Mouse (Mus musculus): ENCODE data around the gene Fkbp2.

The Fkbp2 gene

DNA sequence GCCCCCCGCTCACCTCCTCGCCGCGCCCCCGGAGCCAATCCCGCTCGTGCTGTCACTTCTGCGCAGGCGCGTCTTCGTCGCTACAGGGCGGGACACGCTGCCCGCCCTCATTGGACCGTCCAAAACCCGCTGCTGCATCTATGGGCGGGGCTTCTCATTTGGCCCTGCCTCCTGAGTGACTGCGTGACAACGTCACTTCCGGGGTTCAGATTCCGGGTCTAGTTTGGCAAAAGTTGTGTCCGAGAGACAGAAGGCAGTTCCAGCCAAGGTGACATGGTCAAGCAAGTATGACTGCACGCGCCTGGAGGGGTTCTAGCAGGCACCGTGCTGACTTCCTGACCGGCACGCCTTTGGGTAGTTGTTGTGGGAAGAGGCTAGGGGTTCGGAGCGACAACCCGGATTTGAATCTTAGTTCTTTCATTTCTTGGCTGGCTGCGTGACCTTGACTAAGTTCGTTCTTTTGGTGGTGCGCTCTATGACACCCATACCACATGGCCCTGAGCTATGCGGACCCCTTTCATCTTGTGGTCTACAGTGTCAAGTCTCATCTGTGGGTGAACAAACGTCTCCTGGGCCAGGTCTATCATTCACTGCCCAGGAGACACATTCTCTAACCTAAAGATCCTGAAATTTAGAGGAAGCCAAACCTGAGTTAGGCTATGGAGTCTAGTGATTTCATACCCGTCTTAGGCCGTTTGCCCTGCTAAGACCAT is at the start of gene Fkbp2:
Gene Fkbp2, minus strand, starts transcription at position 121 of the 713 bp plus-strand sequence.
- DNase-seq (ENCODE audit: low read depth, low spot score), result peak; percentile 99

DNA sequence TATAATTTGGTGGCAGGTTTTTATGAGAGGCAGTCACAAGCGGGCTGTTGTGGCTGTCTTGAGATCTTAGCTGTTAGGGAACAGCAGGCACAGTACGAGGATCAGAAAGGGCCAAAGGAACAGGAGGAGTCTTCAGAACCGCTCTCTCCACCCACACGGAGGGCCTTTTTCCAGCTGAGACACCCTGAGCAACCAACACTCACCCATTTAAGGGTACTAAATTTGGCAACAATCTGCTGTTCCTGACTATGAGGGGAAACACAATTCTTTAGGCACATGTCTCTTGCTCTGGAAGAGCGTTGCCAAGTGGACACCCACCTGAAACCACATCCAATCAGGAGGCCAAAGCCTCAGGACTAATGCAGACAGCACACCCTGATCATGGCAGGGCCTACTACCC is 49.2 kb upstream of the Fkbp2 start:
- no peak for DNase-seq (ENCODE audit: low read depth, low spot score)

DNA sequence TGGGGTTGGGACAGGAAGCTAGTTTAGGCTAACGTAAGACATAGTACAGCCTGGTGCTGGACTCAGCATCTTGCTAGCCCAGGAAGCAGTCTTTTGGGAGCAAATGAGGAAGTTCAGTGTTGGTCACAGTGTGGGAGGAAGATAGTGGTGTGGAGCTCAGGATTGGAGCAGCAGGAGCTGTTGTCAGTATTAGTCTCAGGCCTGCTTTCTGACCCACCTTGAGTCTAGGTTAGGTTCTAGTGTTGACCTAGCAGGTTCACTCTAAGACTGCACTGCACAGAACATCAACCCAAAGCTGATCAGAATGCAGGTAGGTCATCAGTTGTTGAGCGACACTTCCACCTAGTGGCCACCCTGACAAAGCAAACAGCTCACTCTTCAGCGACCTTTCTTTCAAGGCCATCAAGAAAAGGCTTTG is 39.9 kb upstream of the Fkbp2 start:
- DNase-seq (ENCODE audit: low read depth, low spot score), result peak; percentile 23

DNA sequence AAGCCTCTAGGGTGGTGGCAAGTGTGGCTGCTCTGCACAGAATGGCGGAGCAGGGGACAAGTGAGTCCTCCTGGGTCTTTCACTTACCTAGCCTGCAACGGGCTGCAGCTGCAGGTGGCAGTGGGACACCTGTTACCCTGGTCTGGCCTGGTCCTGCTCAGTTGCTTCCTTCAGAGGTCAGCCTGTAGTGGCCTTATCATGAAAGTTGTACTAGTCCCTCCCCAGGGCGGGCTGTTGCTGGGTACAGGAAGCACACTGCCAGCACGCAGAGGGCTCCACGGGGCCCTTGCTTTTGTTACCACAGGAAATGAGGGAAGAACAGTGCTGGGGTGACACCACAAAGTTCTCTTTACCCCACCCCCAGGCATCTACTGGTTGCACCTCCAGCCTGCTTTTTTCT is 38.9 kb upstream of the Fkbp2 start, which contains the start of gene Fermt3:
Gene Fermt3, minus strand, starts transcription at position 279 of the 400 bp plus-strand sequence.
- no peak for DNase-seq (ENCODE audit: low read depth, low spot score)

DNA sequence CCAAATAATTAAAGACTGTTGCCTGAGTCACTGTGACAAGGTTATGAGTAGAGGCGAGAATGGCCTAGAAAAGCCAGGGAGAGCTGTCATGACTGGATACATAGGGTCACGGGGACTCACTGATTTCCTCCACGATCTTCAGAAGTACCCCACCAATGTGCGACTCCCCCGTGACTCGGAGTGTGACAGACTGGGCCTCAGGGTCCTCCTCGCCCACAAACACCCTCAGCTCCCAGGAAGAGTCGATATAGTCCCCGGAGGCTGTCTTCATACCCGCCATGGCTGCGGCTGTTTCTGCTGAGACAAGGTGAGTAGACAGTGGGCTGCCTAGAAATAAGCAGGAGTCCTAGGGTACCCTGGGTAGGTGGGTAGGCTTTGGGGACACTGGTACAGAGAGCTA is 38.2 kb upstream of the Fkbp2 start:
- no peak for DNase-seq (ENCODE audit: low read depth, low spot score)

DNA sequence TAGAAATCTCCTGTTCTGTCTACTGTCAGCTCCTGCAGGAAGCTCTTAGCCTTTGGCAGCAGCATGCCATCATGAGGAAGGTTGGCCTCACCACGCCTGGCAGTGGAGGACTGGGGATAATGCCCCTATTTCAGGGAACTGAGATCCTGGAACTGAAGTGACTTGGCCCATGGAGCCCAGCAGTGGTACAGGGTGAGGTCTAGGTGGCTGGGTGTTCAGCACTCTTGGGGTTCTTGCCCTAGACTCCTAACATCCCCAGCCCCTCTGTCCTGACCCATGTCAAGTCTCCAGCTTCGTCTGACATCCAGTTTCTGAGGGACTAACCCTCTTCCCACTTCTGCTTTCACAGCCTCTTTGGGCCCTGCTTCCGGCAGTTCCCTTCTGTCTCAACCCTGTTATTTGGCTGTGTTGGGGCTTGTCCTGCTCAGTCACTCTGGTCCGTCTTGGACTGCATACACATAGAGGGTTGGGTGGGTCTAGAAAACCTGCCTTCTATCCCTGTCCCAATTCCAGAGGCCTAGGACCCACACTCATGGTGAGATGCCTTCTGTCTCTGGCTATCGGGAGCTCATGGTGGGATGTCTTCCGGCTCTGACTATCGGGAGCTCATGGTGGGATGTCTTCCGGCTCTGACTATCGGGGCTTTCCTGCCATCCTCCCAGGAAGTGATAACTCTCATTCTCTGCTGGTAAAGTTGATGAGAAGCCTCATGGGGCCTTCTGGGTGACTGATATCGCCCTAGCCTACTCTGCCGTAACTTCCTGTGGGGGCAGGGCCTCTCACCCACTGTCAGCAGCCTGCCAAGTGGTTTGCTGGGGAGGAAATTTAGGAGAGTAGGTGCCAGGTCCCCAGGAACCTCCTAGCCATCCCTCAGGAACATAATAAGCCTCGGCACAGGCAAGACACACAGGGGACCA is 37.5 kb upstream of the Fkbp2 start:
- DNase-seq (ENCODE audit: low read depth, low spot score), result no peak

DNA sequence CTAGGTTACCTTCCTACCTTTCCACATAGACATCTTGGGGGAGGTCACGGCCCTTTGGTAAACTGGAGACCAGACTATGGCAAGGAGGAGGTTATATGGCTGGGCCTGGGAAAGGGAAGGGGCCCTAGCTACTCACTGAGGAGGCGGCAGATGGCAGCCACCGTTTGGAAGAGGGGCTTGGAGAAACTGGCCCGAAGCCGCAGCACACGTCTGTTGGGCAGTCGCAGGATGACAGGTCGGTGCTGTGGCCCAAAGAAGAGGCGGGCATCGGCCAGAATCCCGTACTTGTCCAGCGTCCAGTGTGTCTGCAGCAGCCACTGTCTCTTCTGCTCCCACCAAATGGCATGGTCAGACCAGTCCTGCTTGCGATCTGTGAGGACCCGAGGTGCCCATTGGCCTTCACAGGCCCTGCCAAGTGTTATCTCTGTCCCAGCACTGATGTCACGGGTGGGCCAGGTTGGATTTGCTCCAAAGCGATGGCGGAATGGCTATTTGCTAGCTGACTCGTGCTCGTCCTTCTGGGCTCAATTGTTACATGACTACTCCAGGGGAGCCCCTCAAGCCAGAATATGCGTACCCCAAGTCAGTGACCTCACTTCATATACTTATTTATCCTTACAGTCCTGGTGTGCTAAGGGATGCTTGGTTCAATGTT is 34.3 kb upstream of the Fkbp2 start:
- DNase-seq (ENCODE audit: low read depth, low spot score), result no peak

DNA sequence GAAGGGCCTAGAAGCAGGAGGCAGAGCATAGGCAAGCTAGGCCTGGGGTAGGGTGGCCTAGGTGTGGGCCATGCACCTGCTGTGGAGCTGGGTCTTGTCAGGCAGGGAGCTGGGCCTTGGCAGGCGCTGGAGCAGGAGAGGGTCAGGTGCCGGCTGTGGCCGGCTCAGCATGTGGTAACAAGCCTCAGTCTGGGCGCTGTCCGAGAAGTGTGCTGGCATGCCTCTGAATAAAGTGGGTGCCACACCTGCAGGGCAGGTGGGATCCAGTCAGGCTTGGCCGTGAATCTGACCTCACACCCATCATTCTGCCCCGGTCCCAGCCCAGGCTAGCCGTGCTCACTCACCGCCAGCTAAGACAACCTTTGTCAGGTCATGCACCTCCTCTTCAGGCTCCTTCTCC is 33.7 kb upstream of the Fkbp2 start:
- DNase-seq (ENCODE audit: low read depth, low spot score), result no peak

DNA sequence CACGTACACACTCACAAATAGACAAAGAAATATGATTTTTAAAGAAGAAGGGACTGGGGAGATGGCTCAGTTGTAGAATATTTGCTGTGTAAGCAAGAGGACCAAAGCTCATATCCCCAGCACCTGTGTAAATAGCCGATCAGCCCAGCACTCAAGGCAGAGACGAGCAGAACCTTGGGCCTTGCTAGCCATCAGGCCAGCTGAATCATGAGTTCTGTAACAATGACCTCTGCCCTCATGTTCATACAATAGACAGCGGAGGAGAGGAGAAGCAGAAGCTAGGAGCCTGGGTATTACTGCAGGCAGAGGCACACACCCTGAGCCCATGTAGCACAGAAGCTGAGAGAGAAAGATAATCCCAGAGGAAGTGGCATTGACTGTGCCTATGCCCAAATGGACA is 32.1 kb upstream of the Fkbp2 start:
- DNase-seq (ENCODE audit: low read depth, low spot score), result no peak

DNA sequence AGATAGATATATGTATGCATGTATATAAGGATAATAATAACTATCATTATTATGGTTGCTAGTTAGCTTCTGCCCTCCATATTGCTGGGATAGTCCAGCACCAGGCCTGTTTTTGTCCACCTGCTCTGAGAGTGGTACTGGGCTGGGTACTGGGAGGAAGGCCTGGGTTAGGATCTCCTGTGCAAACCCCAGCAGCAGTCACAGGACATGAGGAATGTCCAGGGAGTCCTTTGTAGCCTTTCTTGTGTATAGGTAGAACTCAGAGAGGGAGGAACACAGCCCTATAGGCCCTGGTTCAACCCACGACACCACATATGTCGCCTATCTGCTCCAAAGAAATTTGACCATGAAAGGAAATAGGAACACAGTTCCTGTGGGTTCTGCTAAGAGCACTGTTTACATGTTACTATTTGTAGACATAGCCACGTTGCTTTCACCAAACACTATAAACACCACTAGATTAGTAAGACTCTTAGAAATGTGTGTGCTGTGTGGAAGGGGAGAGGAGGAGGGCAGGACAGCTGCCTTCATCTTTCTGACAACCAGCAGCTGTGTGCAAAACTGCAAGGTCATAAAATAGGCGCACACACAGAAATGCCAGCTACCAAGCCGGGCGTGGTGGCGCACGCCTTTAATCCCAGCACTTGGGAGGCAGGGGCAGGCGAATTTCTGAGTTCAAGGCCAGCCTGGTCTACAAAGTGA is 26.7 kb upstream of the Fkbp2 start:
- no peak for DNase-seq (ENCODE audit: low read depth, low spot score)

DNA sequence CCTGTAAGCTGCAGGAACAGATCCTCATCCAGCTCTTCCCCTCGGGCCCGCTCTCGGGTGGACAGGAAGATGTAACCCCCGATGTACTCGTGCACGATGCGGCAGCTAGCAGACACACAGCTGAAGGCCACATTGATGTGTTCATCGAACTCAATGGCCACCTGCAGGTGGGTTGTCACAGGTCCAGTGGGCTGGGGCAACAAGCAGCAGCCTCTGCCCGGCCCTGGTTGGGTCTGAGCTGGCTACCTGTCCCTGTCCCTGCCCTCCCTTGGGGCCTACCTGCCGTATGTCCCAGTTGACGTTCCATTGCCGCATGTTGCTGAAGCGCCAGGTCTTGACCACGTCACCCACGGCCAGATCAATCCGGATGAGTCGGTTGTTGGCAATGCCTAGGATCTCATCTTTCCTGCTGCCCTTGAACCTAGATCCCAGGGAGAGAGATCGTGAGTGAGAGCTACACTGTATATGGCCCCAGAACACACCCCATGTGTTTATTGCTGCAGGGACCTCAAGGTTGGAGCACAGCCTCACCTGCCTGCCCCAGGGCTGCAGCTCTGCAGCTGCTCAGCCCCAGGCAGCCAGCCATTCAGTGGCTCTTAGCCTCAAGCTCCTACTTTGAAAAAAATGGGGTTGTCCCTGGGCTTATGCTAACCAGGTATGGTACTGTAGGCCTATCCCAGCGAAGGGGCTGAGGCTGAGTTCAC is 19.2 kb upstream of the Fkbp2 start:
- DNase-seq (ENCODE audit: low read depth, low spot score), result no peak

DNA sequence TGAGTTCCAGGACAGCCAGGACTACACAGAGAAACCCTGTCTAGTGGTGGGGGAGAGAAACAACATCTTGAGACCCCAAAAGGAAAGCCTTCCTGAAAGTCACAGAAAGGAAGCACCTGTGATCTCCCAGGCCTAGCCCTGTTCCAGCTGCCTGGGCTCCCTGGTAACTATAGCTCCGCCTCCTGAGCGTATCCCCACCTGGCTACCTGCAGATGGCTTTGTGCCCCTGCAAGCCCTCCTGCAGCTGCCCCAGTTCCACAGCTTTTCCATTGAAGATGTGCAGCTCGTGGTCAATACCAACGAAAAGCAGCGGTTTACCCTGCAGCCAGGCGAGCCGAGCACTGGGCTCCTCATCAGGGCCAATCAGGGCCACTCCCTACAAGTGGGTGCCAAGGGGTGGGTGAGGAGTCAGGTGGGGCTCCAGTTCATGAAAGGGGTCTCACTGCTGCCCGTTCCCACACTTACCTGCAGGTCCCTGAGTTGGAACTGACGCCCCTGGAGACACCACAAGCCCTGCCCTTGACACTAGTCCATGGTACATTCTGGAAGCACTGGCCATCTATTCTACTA is 17.5 kb upstream of the Fkbp2 start:
- no peak for DNase-seq (ENCODE audit: low read depth, low spot score)

DNA sequence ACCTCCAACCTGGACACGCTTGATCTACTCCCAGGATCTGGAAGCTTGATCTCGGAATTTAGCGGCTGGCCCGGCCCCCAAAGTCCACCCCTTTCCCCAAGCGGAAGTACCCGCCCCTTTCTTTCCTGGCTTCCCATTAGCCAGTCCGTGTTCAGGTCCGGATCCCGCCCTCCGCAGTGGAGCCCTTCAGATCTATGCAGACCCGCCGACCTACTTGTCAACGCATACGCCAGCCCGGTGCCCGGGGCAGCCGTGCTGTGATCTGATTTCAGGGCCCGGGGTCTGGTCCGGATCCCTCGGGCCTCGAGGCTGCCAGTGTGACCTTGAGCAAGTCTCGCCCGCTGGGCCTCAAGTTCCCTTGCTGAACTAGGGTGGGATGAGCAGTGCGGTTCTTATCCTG is 15.7 kb upstream of the Fkbp2 start, which contains the start of the genes Nudt22 and Trpt1:
Gene Nudt22, minus strand, starts transcription at position 112 of the 400 bp plus-strand sequence.
Gene Trpt1, plus strand, starts transcription at position 126 of the 400 bp plus-strand sequence.
- DNase-seq (ENCODE audit: low read depth, low spot score), result peak; percentile 80

DNA sequence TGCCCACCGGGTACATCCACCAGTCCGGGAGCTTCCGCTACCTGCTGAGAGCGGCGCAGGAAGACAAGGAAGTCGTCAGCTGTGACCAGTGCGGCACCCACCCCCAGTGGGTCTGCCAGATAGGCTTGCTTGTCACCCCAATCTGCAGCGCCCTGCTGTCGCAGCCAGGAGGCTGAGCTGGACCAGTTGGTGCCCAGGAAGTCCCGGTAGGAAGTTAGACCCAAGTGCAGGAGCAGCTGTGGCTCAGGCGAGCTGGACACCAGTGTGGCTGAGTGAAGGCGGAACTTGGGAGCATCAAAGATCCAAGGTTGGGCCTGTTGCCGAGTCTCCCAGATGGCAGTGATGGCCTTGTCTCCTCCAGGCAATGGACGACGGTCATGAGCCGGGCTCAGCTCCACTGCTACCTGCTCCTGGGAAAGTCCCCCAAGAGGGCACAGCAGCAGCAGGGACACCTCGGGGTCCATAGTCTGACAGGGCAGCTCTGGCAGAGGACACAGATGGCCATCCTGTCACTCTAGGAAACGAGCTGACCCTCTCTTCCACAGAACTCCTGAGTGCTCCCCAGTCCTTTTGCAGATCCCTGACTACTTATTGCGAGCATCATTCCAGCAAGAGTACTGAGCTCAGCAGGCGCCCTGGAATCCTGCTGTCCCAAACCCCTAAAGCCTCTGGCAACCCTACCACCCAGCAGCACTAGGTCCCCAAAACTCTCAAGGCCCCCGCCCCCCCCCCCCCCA is 15.1 kb upstream of the Fkbp2 start:
- DNase-seq (ENCODE audit: low read depth, low spot score), result no peak

DNA sequence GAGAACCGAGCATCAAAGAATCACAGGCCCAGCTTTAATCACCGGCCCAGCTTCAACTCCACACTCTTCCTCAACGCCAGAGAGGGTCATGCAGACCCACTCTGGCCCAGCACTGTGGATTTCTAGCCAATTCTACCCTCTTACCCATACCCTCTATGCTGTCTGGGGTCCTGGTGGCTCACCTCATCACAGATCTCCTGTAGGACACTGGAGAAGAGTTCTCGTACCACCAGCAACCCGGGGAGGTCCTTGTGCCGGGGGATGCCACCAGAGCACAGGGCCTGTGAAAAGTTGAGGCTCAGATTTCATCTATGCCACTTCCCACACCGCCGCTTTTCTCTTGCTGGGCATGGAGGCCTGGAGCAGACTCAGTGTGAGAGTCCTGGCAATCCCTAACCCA is 14.2 kb upstream of the Fkbp2 start:
- DNase-seq (ENCODE audit: low read depth, low spot score), result no peak

DNA sequence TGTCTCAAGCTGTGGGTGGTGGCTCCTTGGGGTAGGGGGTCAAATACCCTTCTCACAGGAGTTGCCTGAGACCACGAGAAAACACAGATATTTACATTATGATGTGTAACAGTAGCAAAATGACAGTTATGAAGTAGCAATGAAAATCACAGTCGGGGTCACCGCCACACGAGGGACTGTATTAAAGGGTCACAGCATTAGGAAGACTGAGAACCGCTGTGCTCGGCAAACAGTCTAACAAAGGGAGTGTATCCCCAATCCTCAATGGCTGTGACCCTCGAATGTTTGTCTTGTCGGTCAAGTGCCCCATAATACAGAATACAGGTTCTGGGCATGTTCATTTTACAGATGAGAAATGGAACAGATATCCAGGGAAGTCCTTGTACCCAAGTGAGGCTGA is 13.7 kb upstream of the Fkbp2 start:
- no peak for DNase-seq (ENCODE audit: low read depth, low spot score)

DNA sequence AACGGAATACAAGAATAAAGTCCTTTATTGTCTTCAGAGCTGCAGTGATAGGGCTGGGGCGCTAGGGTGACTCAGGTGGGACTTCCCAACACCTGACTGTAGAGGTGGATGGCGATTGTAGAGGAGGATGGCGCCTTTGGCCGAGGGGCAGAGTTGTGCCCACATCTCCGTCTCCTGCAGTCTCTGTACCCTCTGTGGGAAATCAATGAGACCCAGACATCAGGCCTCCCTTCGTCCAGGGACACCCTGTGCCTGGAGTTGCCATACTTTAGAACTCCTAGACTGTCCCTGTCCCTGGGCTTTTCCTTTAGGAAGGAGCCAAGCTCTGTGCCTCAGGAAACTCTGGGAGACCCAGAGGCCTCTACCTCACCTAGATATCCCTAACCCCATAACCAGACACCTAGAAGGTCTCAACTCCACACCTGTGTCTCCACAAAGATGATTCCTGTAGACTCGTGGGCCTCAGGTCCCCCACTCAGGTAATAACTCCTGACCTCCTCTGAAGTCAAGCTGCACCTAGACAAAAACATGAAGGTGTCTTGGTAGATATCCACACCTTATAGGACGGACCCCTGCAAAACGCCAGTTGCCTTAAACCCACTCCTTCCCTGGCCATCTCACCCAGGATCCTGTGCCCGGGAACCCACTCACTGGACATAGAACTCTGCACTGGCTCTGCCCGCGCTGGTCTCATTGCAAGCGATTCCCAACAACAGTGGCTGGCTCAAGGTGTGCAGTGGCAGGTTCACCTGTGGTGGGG is 12.9 kb upstream of the Fkbp2 start:
- no peak for DNase-seq (ENCODE audit: low read depth, low spot score)

DNA sequence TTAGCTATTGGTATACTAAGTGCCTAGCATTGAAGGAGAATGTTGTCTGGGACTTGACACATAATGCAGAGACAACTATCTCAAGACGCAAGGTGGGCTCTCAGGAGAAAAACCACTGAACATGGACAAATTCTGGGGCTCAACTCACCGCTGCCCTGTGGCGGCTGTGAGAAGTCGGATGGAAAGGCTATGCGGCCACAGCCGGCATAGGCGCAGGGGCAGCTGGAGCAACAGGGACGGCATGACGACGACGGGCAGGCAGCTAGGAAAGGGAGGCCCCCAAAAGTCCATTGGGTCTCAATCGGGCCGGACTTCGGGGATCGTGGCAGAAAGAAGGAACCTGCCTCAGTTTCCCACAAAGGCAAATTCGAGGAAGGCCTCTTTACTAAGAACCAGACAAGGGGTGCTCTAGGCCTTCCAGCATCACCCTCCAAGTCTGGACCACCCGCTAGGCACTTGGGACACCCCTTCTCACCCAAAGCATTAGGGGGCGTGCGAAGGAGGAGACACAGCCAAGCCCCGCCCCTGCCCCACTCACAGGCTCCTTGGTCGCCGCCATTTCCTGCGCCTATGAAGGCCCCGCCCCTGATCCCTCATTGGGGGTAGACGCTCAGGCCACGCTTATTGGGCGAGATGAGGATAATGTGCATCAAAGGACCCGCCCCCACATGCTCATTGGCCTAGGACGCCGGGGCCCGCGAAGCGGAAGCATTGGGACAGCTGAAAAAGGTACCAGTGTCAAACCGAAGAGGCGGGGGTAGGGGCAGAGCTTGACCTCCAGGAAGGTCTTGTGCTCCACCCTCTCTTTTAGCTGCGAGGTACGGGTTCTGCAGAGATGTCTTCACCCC is 11.9 kb upstream of the Fkbp2 start, which contains the start of gene Dnajc4:
Gene Dnajc4, minus strand, starts transcription at position 562 of the 848 bp plus-strand sequence.
- peak; percentile 93 for DNase-seq (ENCODE audit: low read depth, low spot score)
